Mouse (Mus musculus) embryonic facial prominence, embryonic 12.5 days (tissue): Measurements from ENCODE around the gene Atg10. TPM values are rescaled to one million over a fixed set of nuclear protein-coding genes. Genes with fewer than 3 reads are reported as not detected.

Experiments
- ATAC-seq: fragments of 200-750 bp; cut with Nextera tagmentation; 2 replicates; pipeline ENCODE4 v1.8.0; 2017; ENCODE audit not compliant: insufficient number of reproducible peaks, insufficient read depth, low FRiP score, low TSS enrichment
- H3K27ac ChIP-seq: fragments of 300-500 bp; sonication (generic); 2 replicates; pipeline ENCODE4 v1.5.1; 2016; ENCODE audit warnings: mild to moderate bottlenecking
- H3K27me3 ChIP-seq: fragments of 300-500 bp; sonication (generic); 2 replicates; pipeline ENCODE4 v1.6.1; 2016; ENCODE audit warnings: mild to moderate bottlenecking, moderate library complexity
- H3K36me3 ChIP-seq: fragments of 300-500 bp; sonication (generic); 2 replicates; pipeline ENCODE4 v1.6.1; 2016; ENCODE audit warnings: mild to moderate bottlenecking
- H3K4me1 ChIP-seq: fragments of 300-500 bp; sonication (generic); 2 replicates; pipeline ENCODE4 v1.6.1; 2016
- H3K4me2 ChIP-seq: fragments of 300-500 bp; sonication (generic); replicated peaks from 2 replicates; pipeline ENCODE4 v1.6.1; 2016; ENCODE audit warnings: mild to moderate bottlenecking, moderate library complexity
- H3K4me3 ChIP-seq: fragments of 300-500 bp; sonication (generic); 2 replicates; pipeline ENCODE4 v1.5.1; 2016; ENCODE audit warnings: mild to moderate bottlenecking
- H3K9ac ChIP-seq: fragments of 300-500 bp; sonication (generic); 2 replicates; pipeline ENCODE4 v1.6.1; 2016; ENCODE audit warnings: mild to moderate bottlenecking, moderate library complexity
- H3K9me3 ChIP-seq: fragments of 300-500 bp; sonication (generic); 2 replicates; pipeline ENCODE4 v1.6.1; 2016; ENCODE audit warnings: mild to moderate bottlenecking, moderate library complexity
- WGBS: fragments of 180-500 bp; shearing (Covaris S2); methylation state at CpG from one replicate; pipeline ENCODE4 v1.1.7; 2016; 5-methylcytosine and 5-hydroxymethylcytosine counted together
- polyA plus RNA-seq: library from polyadenylated mRNA; unstranded; fragments of >200 nt; fragmentation: Nextera tagmentation; extraction: Ambion mirVana; gene quantifications from 2 replicates; pipeline ENCODE4 v1.2.1, GENCODE M21; 2016

Gene Atg10
- polyA plus RNA-seq, 1 experiment from 2014 or later, result 19.9 TPM

DNA sequence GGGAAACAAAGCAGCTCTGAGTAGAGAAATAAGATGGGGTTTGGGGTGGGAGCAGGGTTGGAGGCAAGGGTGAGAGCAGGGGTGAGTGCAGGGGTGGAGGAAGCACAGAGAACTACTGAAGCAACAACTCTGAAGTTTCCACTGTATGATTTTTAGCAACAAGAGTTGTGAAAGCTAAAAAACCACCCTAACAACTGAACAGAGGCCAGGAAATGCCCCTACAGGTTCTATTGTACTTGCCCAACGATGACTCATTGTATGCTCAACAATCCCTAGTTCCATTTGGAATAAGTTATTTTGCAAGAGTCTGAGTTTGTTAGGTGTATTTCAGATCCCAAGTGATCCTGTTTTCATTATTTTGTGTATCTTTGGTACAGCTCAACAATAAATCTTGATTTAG lies 182.5 kb downstream of the Atg10 start:
- H3K9ac ChIP-seq, result no peak overlapping the region
- no peak overlapping the region for H3K4me3 ChIP-seq
- no peak overlapping the region for H3K4me2 ChIP-seq
- H3K27me3 ChIP-seq, result no peaks in the 10 kb centered on the region
- H3K9me3 ChIP-seq, result no peaks in the 10 kb centered on the region
- 0 out of 2 replicates have a peak, but pooled peaks cover 4% of the 10 kb centered on the region for H3K4me1 ChIP-seq
- no peaks in the 10 kb centered on the region for H3K36me3 ChIP-seq
- no peak overlapping the region for H3K27ac ChIP-seq
- ATAC-seq, result no peak
- 91% methylated on average over 1 of the region's 1 CpGs for WGBS

DNA sequence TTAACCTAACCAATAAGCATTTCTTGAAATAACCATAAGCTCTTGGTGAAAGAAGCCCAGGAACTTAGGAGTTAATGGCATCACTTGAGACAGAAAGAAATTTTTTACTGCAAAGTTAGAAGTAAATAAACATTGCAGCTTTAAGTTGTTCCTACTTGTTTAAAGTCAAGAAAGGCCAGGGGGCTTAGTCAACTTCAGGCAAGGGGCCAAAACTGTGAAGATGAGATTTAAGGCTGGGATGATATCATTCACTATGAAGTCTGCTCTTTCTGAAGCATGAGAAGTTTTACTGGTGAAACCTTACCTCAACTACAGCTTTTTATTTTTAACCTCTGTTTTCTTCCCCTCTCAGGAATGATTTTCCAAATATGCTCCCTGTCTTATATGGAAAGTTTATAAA lies 183.3 kb downstream of the Atg10 start:
- Histone ChIP-seq H3K27me3 (no peaks in the 10 kb centered on the region), H3K36me3 (no peaks in the 10 kb centered on the region), H3K4me1 (0 out of 2 replicates have a peak, but pooled peaks cover 4% of the 10 kb centered on the region), H3K4me3 (no peak overlapping the region), H3K9ac (no peak overlapping the region), H3K9me3 (no peaks in the 10 kb centered on the region), H3K4me2 (no peak overlapping the region), H3K27ac (no peak overlapping the region)
- no peak for ATAC-seq

DNA sequence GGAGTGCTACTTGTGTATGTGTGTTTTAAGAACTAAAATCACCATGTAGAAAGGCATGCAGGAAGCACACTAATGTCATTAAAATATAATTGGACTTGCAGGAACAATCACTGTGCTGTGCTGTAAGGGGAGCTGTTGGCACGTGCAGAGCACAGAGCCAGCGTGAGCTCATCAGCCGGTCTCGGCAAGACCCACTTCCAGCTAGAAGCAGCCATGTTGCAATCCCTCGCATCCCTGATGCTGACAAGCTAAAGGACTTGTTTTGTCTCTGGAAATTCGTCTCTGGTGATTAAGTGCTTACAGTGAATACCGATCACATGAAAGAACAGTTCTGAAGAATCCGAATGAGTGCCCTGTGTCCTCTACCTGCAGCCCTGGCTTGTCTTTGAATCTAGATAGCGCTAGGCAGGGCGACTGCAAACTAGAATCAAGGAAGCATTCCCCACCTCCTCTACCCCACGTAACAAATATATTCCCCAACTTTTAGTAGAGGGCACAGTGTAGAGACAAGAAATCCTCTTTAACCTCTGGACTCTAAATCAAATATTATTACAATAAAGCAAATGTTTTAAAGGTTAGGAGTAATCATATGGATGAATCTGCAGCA lies 184.5 kb downstream of the Atg10 start:
- H3K9me3 ChIP-seq, result no peaks in the 10 kb centered on the region
- no peaks in the 10 kb centered on the region for H3K27me3 ChIP-seq
- no peak overlapping the region for H3K4me3 ChIP-seq
- 0 out of 2 replicates have a peak, but pooled peaks cover 4% of the 10 kb centered on the region for H3K4me1 ChIP-seq
- no peaks in the 10 kb centered on the region for H3K36me3 ChIP-seq
- WGBS, result 43% methylated on average over 11 of the region's 11 CpGs
- H3K27ac ChIP-seq, result no peak overlapping the region
- H3K9ac ChIP-seq, result no peak overlapping the region
- H3K4me2 ChIP-seq, result no peak overlapping the region
- peak; percentile 83 for ATAC-seq

GRCm38 (mm10) chr13:91038636-91039035 lies 185.1 kb downstream of the Atg10 start:
- no peak for ATAC-seq
- Histone ChIP-seq H3K4me2 (no peak overlapping the region), H3K27ac (no peak overlapping the region), H3K4me1 (0 out of 2 replicates have a peak, but pooled peaks cover 4% of the 10 kb centered on the region), H3K9ac (no peak overlapping the region), H3K36me3 (no peaks in the 10 kb centered on the region), H3K9me3 (no peaks in the 10 kb centered on the region), H3K4me3 (no peak overlapping the region), H3K27me3 (no peaks in the 10 kb centered on the region)
- WGBS, result 76% methylated on average over 5 of the region's 5 CpGs

DNA sequence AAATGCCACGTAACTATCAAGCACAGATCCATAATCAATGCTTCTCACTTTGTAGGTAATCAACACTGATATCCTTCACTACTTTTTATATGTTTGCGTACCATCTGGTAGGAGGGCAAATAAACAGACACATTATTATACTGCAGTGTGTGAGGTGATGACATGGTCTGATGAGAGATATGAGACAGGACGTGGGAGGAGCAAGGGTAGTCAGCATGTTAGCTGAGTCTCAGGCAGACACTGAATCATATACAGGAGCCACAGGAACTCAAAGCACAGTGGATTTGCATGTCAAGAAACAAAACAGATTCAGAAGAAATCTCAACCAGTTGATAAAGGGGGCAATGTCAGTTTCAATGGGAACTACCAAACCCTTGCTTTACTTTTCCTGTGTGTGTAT lies 185.7 kb downstream of the Atg10 start:
- Histone ChIP-seq H3K9ac (no peak overlapping the region), H3K4me2 (no peak overlapping the region), H3K4me1 (0 out of 2 replicates have a peak, but pooled peaks cover 4% of the 10 kb centered on the region), H3K27me3 (no peaks in the 10 kb centered on the region), H3K4me3 (no peak overlapping the region), H3K9me3 (no peaks in the 10 kb centered on the region), H3K36me3 (no peaks in the 10 kb centered on the region), H3K27ac (no peak overlapping the region)
- WGBS, result 87% methylated on average over 3 of the region's 3 CpGs
- ATAC-seq, result no peak

DNA sequence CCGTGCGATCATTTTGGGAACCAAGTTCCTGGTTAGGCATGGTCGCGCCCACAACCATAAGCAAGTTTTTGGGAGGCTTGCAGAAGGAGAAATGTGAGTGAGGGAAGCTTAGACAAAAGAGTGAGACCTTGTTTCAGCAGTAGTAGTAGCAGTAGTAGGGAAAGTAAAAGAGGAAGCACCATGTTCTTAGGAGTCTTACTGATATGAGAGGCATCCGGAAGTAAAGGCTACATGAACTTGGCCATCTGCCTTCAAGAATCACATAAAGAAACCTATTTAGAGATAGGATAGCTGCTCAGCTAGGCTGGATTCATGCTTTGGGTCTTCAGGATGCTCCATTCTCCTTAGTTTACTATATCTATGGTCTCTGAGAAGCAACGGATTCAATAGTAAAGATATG lies 186.4 kb downstream of the Atg10 start:
- H3K36me3 ChIP-seq, result no peaks in the 10 kb centered on the region
- no peak for ATAC-seq
- 92% methylated on average over 6 of the region's 6 CpGs for WGBS
- H3K27me3 ChIP-seq, result no peaks in the 10 kb centered on the region
- no peak overlapping the region for H3K27ac ChIP-seq
- H3K4me3 ChIP-seq, result no peak overlapping the region
- H3K9me3 ChIP-seq, result no peaks in the 10 kb centered on the region
- no peak overlapping the region for H3K4me2 ChIP-seq
- H3K9ac ChIP-seq, result no peak overlapping the region
- 0 out of 2 replicates have a peak, but pooled peaks cover 4% of the 10 kb centered on the region for H3K4me1 ChIP-seq

GRCm38 (mm10) chr13:91031836-91032235 lies 191.9 kb downstream of the Atg10 start:
- Histone ChIP-seq H3K27me3 (no peaks in the 10 kb centered on the region), H3K36me3 (no peaks in the 10 kb centered on the region), H3K4me2 (no peak overlapping the region), H3K4me1 (no peaks in the 10 kb centered on the region), H3K9ac (no peak overlapping the region), H3K27ac (no peak overlapping the region), H3K9me3 (no peaks in the 10 kb centered on the region), H3K4me3 (no peak overlapping the region)
- WGBS, result 80% methylated on average over 2 of the region's 2 CpGs
- ATAC-seq, result no peak

- Histone ChIP-seq H3K4me1 (no peaks in the 10 kb centered on the region), H3K4me2 (no peak overlapping the region), H3K27me3 (no peaks in the 10 kb centered on the region), H3K27ac (no peak overlapping the region), H3K9ac (no peak overlapping the region), H3K36me3 (no peaks in the 10 kb centered on the region), H3K9me3 (no peaks in the 10 kb centered on the region), H3K4me3 (no peak overlapping the region)
- 84% methylated on average over 9 of the region's 9 CpGs for WGBS
- ATAC-seq, result no peak
Observed at GRCm38 (mm10) chr13:91023447-91023846, 200.3 kb downstream of the Atg10 start.

DNA sequence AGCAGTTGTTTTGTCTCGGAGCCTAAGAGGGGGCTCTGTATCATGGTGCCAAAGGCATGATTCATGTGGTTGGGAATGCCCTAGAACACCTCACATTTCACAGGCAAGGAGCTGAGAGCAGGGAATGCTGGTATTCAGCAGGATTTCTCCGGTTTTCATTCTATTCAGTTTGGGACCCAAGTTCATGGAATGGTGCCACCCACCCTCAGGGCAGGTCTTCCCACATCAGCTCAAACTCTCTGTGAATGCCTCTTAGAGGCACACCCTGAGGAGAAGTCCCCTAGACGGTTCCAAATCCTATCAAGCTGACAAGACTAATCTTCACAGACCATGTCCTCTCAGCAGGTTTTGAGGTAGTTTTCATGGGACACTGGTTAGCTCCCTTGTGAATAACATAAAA lies 211.9 kb downstream of the Atg10 start:
- Histone ChIP-seq H3K9me3 (no peaks in the 10 kb centered on the region), H3K9ac (no peak overlapping the region), H3K4me1 (no peaks in the 10 kb centered on the region), H3K4me2 (no peak overlapping the region), H3K27ac (no peak overlapping the region), H3K36me3 (no peaks in the 10 kb centered on the region), H3K27me3 (no peaks in the 10 kb centered on the region), H3K4me3 (no peak overlapping the region)
- ATAC-seq, result no peak
- WGBS, result 50% methylated on average over 3 of the region's 3 CpGs

GRCm38 (mm10) chr13:90995034-90995629 lies 228.6 kb downstream of the Atg10 start:
- H3K4me1 ChIP-seq, result no peaks in the 10 kb centered on the region
- WGBS, result 77% methylated on average over 2 of the region's 2 CpGs
- H3K4me3 ChIP-seq, result no peak overlapping the region
- H3K36me3 ChIP-seq, result no peaks in the 10 kb centered on the region
- no peak for ATAC-seq
- H3K9ac ChIP-seq, result no peak overlapping the region
- H3K27me3 ChIP-seq, result no peaks in the 10 kb centered on the region
- no peaks in the 10 kb centered on the region for H3K9me3 ChIP-seq
- no peak overlapping the region for H3K4me2 ChIP-seq
- H3K27ac ChIP-seq, result no peak overlapping the region

GRCm38 (mm10) chr13:90993602-90994001 lies 230.2 kb downstream of the Atg10 start:
- no peak overlapping the region for H3K4me3 ChIP-seq
- no peaks in the 10 kb centered on the region for H3K9me3 ChIP-seq
- no peaks in the 10 kb centered on the region for H3K36me3 ChIP-seq
- no peak overlapping the region for H3K9ac ChIP-seq
- ATAC-seq, result no peak
- H3K27me3 ChIP-seq, result no peaks in the 10 kb centered on the region
- no peaks in the 10 kb centered on the region for H3K4me1 ChIP-seq
- 82% methylated on average over 13 of the region's 13 CpGs for WGBS
- no peak overlapping the region for H3K27ac ChIP-seq
- no peak overlapping the region for H3K4me2 ChIP-seq

- no peaks in the 10 kb centered on the region for H3K36me3 ChIP-seq
- H3K4me1 ChIP-seq, result no peaks in the 10 kb centered on the region
- H3K4me2 ChIP-seq, result no peak overlapping the region
- H3K27me3 ChIP-seq, result no peaks in the 10 kb centered on the region
- H3K27ac ChIP-seq, result no peak overlapping the region
- no peaks in the 10 kb centered on the region for H3K9me3 ChIP-seq
- H3K4me3 ChIP-seq, result no peak overlapping the region
- H3K9ac ChIP-seq, result no peak overlapping the region
- 86% methylated on average over 5 of the region's 5 CpGs for WGBS
- no peak for ATAC-seq
Observed at GRCm38 (mm10) chr13:90992948-90993347, 230.8 kb downstream of the Atg10 start.
